Mouse (Mus musculus) embryonic facial prominence, embryonic 12.5 days (tissue): ENCODE measurements around the gene Pts. TPM values are rescaled to one million over a fixed set of nuclear protein-coding genes. Genes with fewer than 3 reads are reported as not detected.

Source experiments
- ATAC-seq: fragments of 200-750 bp; cut with Nextera tagmentation; 2 replicates; pipeline ENCODE4 v1.8.0; 2017; ENCODE audit not compliant: insufficient number of reproducible peaks, insufficient read depth, low FRiP score, low TSS enrichment
- H3K27ac ChIP-seq: fragments of 300-500 bp; sonication (generic); 2 replicates; pipeline ENCODE4 v1.5.1; 2016; ENCODE audit warnings: mild to moderate bottlenecking
- H3K27me3 ChIP-seq: fragments of 300-500 bp; sonication (generic); 2 replicates; pipeline ENCODE4 v1.6.1; 2016; ENCODE audit warnings: mild to moderate bottlenecking, moderate library complexity
- H3K36me3 ChIP-seq: fragments of 300-500 bp; sonication (generic); 2 replicates; pipeline ENCODE4 v1.6.1; 2016; ENCODE audit warnings: mild to moderate bottlenecking
- H3K4me1 ChIP-seq: fragments of 300-500 bp; sonication (generic); 2 replicates; pipeline ENCODE4 v1.6.1; 2016
- H3K4me2 ChIP-seq: fragments of 300-500 bp; sonication (generic); replicated peaks from 2 replicates; pipeline ENCODE4 v1.6.1; 2016; ENCODE audit warnings: mild to moderate bottlenecking, moderate library complexity
- H3K4me3 ChIP-seq: fragments of 300-500 bp; sonication (generic); 2 replicates; pipeline ENCODE4 v1.5.1; 2016; ENCODE audit warnings: mild to moderate bottlenecking
- H3K9ac ChIP-seq: fragments of 300-500 bp; sonication (generic); 2 replicates; pipeline ENCODE4 v1.6.1; 2016; ENCODE audit warnings: mild to moderate bottlenecking, moderate library complexity
- H3K9me3 ChIP-seq: fragments of 300-500 bp; sonication (generic); 2 replicates; pipeline ENCODE4 v1.6.1; 2016; ENCODE audit warnings: mild to moderate bottlenecking, moderate library complexity
- WGBS: fragments of 180-500 bp; shearing (Covaris S2); methylation state at CpG from one replicate; pipeline ENCODE4 v1.1.7; 2016; 5-methylcytosine and 5-hydroxymethylcytosine counted together
- polyA plus RNA-seq: library from polyadenylated mRNA; unstranded; fragments of >200 nt; fragmentation: Nextera tagmentation; extraction: Ambion mirVana; gene quantifications from 2 replicates; pipeline ENCODE4 v1.2.1, GENCODE M21; 2016

The Pts gene
- polyA plus RNA-seq, 1 experiment from 2014 or later = 73.6 TPM

- peak overlapping the region; percentile 48 for H3K4me2 ChIP-seq
- H3K4me1 ChIP-seq = peaks cover 10% of the 10 kb centered on the region; the same call in 1 of the 2 replicates
- peak overlapping the region; percentile 27 for H3K4me3 ChIP-seq
- H3K9me3 ChIP-seq = no peaks in the 10 kb centered on the region
- no peak overlapping the region for H3K27ac ChIP-seq
- no peak overlapping the region for H3K9ac ChIP-seq
- 73% methylated on average over 15 of the region's 15 CpGs for WGBS
- no peak for ATAC-seq
- no peaks in the 10 kb centered on the region for H3K36me3 ChIP-seq
- H3K27me3 ChIP-seq = no peaks in the 10 kb centered on the region
Observed at GRCm38 (mm10) chr9:50500467-50500973, 28.0 kb downstream of the Pts start.

GRCm38 (mm10) chr9:50499781-50500180 lies 28.7 kb downstream of the Pts start:
- no peak for ATAC-seq
- H3K4me3 ChIP-seq = no peak overlapping the region
- WGBS = 88% methylated on average over 3 of the region's 3 CpGs

GRCm38 (mm10) chr9:50498815-50499214 lies 29.7 kb downstream of the Pts start:
- Histone ChIP-seq H3K9ac (no peak overlapping the region), H3K4me3 (no peak overlapping the region), H3K27me3 (no peaks in the 10 kb centered on the region), H3K27ac (no peak overlapping the region), H3K9me3 (no peaks in the 10 kb centered on the region), H3K36me3 (no peaks in the 10 kb centered on the region), H3K4me1 (peaks cover 10% of the 10 kb centered on the region; the same call in 1 of the 2 replicates), H3K4me2 (no peak overlapping the region)
- no peak for ATAC-seq
- 86% methylated on average over 16 of the region's 16 CpGs for WGBS

More at GRCm38 (mm10) chr9:50499781-50500180, 28.7 kb downstream of the Pts start:
- no peaks in the 10 kb centered on the region for H3K36me3 ChIP-seq
- H3K4me1 ChIP-seq = peaks cover 10% of the 10 kb centered on the region; the same call in 1 of the 2 replicates
- no peak overlapping the region for H3K27ac ChIP-seq
- H3K9me3 ChIP-seq = no peaks in the 10 kb centered on the region
- H3K27me3 ChIP-seq = no peaks in the 10 kb centered on the region
- no peak overlapping the region for H3K9ac ChIP-seq
- H3K4me2 ChIP-seq = no peak overlapping the region

DNA sequence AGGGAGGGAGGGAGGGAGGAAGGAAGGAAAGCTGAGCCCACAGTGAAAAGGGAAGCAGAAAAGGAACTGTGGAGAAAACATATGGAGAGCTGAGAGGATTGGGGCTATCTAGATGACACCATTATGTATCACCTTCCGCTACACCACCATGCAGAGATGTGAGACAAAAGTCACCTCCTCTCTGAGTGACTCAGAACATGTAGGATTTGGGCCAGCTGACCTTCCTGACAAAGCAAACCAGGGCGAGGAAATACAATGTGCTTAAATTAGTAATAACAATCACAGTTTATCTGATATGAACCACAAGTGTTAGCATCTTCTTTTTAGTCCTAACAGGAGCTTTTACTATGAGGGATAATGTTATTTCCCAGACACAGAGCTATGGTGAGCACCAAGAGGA lies 31.0 kb downstream of the Pts start:
- Histone ChIP-seq H3K4me1 (peaks cover 10% of the 10 kb centered on the region; the same call in 1 of the 2 replicates), H3K4me3 (no peak overlapping the region), H3K9me3 (no peaks in the 10 kb centered on the region), H3K36me3 (no peaks in the 10 kb centered on the region), H3K27me3 (no peaks in the 10 kb centered on the region), H3K27ac (no peak overlapping the region), H3K4me2 (no peak overlapping the region), H3K9ac (no peak overlapping the region)
- WGBS = 85% methylated on average over 2 of the region's 2 CpGs
- ATAC-seq = no peak

DNA sequence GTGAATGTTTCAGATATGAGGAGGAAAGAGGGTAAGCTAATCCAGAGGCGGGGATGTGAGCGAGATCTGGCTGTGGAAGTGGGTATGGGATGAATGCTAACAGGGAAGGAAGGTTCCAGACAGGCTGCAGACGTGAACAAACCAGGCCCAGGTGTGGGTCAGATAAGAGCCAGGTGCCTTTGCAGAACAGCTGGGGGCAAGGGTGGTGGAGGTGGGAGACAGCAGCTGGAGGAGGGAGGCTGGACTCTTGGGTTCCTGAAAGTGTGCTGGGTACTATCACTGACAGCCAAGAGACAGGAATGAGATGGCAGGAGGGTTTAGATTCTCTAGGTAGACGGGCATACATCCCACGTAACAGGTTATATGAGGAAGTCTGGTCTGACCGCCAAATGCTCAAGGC lies 31.4 kb downstream of the Pts start:
- no peak for ATAC-seq
- H3K36me3 ChIP-seq = no peaks in the 10 kb centered on the region
- peaks cover 10% of the 10 kb centered on the region; the same call in 1 of the 2 replicates for H3K4me1 ChIP-seq
- no peak overlapping the region for H3K27ac ChIP-seq
- H3K9ac ChIP-seq = peak overlapping the region; percentile 1; the same call in 1 of the 2 replicates
- no peaks in the 10 kb centered on the region for H3K9me3 ChIP-seq
- 54% methylated on average over 6 of the region's 6 CpGs for WGBS
- H3K4me3 ChIP-seq = no peak overlapping the region
- no peak overlapping the region for H3K4me2 ChIP-seq
- no peaks in the 10 kb centered on the region for H3K27me3 ChIP-seq

DNA sequence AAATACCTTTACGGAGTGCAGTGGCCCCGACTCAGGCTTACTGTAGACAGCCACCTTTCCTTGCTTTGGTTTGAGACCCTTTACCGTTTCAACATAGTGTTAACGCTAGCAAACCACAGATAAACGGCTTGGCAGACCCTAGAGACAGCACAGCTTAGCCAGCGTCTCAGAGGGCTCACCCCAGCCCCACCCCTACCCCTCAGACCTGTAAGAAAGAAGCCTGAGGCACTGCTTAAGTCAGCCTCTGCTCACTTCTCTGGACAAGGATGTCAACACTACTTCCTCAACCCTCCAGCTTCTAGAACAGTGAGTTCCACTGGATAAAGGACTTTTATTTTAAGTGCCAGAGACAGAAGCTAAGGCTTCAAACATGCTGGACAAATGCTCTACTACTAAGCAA lies 32.0 kb downstream of the Pts start:
- Histone ChIP-seq H3K27ac (no peak overlapping the region), H3K9ac (0 out of 2 replicates have a peak overlapping the region, but pooled peaks have one; percentile 1), H3K36me3 (no peaks in the 10 kb centered on the region), H3K4me3 (no peak overlapping the region), H3K9me3 (no peaks in the 10 kb centered on the region), H3K4me2 (0 out of 2 replicates have a peak overlapping the region, but pooled peaks have one; percentile 2), H3K4me1 (peaks cover 10% of the 10 kb centered on the region; the same call in 1 of the 2 replicates), H3K27me3 (no peaks in the 10 kb centered on the region)
- 15% methylated on average over 6 of the region's 6 CpGs for WGBS
- no peak for ATAC-seq

DNA sequence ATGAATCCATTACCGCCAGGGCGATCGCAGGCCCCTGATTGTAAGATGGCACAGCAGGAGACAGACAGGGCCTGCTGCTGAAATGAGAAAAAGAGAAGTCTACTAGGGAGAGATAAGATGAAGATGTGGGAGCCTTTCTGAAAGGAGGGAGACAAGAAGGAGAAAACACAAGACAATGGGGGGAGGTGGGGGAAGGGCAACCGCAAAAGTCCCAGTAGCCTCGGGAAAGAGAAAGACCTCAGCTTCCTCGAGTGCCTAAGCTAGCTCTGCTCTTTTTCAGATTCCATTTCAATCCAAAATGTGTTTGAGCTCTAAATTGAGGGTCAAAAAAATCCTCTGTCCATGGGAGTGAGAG lies 32.4 kb downstream of the Pts start:
- Histone ChIP-seq H3K27me3 (no peaks in the 10 kb centered on the region), H3K9me3 (no peaks in the 10 kb centered on the region), H3K27ac (no peak overlapping the region), H3K4me3 (no peak overlapping the region), H3K4me1 (peaks cover 10% of the 10 kb centered on the region; the same call in 1 of the 2 replicates), H3K4me2 (0 out of 2 replicates have a peak overlapping the region, but pooled peaks have one; percentile 2), H3K9ac (no peak overlapping the region), H3K36me3 (no peaks in the 10 kb centered on the region)
- 23% methylated on average over 6 of the region's 6 CpGs for WGBS
- no peak for ATAC-seq

DNA sequence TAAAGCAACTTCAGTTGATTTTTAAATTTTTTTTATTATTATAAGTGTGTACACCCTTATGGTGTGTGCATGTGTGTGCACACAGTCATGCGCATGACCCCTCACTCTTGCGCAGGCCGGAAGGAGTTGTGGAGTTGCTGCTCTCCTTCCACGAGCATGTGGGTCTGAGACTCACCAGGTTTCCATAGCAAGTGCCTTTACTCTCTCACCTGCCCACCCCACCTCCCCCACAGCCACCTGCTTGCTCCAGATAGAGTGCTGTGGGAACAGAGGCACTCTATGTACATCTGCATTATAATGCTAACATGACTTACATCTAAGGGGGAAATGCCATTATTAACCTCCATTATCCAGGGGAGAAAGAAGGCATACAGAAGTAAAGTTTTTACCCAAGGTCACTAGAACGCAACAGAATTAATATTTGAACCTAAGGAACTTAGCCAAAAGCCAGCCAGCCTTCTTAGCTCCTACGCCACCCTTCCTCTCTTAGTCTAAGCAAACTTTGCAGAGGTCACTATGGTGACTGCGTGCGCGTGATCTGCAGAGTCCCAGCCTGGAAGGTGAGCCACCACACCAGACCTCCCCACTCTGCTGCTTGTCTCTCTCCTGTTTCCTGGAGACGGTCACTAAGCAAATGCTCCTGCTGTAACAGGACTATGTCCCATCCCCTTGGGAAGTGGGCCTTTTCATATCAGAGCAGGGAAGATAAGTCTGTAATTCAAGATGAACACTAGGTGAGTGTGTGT lies 32.9 kb downstream of the Pts start:
- 67% methylated on average over 10 of the region's 10 CpGs for WGBS
- no peaks in the 10 kb centered on the region for H3K9me3 ChIP-seq
- H3K27me3 ChIP-seq = no peaks in the 10 kb centered on the region
- no peaks in the 10 kb centered on the region for H3K36me3 ChIP-seq
- peaks cover 10% of the 10 kb centered on the region; the same call in 1 of the 2 replicates for H3K4me1 ChIP-seq
- ATAC-seq = no peak
- 0 out of 2 replicates have a peak overlapping the region, but pooled peaks have one; percentile 2 for H3K4me2 ChIP-seq
- no peak overlapping the region for H3K4me3 ChIP-seq
- no peak overlapping the region for H3K27ac ChIP-seq
- no peak overlapping the region for H3K9ac ChIP-seq

- WGBS = 78% methylated on average over 6 of the region's 6 CpGs
- H3K4me1 ChIP-seq = peaks cover 10% of the 10 kb centered on the region; the same call in 1 of the 2 replicates
- no peak for ATAC-seq
- no peaks in the 10 kb centered on the region for H3K27me3 ChIP-seq
- H3K4me3 ChIP-seq = no peak within 1 kb of the TSS
- H3K36me3 ChIP-seq = no peaks in the 10 kb centered on the region
- no peak within 1 kb of the TSS for H3K27ac ChIP-seq
- H3K9ac ChIP-seq = no peak within 1 kb of the TSS
- H3K4me2 ChIP-seq = no peak within 1 kb of the TSS
- H3K9me3 ChIP-seq = no peaks in the 10 kb centered on the region
Observed at GRCm38 (mm10) chr9:50494311-50494710, 34.2 kb downstream of the Pts start, which contains the start of gene Plet1. Gene Plet1 (plus strand): TSS chr9:50494525.

DNA sequence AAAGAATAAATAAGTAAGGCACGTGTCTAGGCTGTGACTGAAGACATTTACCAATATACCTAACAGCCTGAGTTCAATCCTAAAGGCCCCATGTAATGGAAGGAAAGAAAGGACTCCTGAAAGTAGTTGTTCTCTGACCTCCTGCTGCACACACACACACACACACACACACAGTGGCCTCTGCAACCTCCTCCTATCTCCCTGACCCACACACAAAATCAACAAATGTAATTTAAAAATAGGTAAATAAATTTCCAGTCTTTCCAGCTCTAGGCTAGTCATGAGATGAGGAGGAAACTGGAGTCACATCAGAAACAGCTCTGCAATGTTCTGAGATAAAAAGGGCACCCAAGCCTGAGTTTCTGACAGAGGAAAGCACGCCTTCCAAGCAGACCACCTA lies 34.7 kb downstream of the Pts start:
- Histone ChIP-seq H3K27ac (no peak overlapping the region), H3K4me2 (no peak overlapping the region), H3K9me3 (no peaks in the 10 kb centered on the region), H3K36me3 (no peaks in the 10 kb centered on the region), H3K4me1 (peaks cover 10% of the 10 kb centered on the region; the same call in 1 of the 2 replicates), H3K4me3 (no peak overlapping the region), H3K9ac (no peak overlapping the region), H3K27me3 (no peaks in the 10 kb centered on the region)
- no peak for ATAC-seq
- WGBS = 77% methylated on average over 2 of the region's 2 CpGs

- no peak overlapping the region for H3K27ac ChIP-seq
- no peak for ATAC-seq
- H3K4me3 ChIP-seq = no peak overlapping the region
- no peaks in the 10 kb centered on the region for H3K27me3 ChIP-seq
- H3K4me2 ChIP-seq = no peak overlapping the region
- H3K4me1 ChIP-seq = peaks cover 9% of the 10 kb centered on the region; the same call in 1 of the 2 replicates
- no peaks in the 10 kb centered on the region for H3K9me3 ChIP-seq
- 72% methylated on average over 2 of the region's 2 CpGs for WGBS
- no peaks in the 10 kb centered on the region for H3K36me3 ChIP-seq
- H3K9ac ChIP-seq = no peak overlapping the region
Observed at GRCm38 (mm10) chr9:50491531-50492045, 36.9 kb downstream of the Pts start.

DNA sequence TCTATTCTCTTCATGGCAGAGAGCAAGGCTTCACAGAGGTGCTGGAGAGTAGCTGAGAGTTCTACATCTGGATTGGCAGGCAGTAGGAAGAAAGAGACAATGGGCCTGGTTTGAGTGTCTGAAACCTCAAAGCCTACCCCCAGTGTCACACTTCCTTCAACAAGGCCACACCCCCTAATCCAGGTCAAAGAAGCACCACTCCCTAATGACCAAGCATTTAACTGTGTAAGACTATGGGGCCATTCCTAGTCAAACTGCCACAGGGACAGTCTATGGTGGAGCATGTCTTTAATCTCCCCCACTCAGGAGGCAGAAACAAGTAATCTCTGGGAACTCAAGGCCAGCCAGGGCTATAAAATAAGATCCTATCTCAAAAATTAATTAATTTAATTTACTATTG lies 37.7 kb downstream of the Pts start:
- Histone ChIP-seq H3K9me3 (no peaks in the 10 kb centered on the region), H3K27me3 (no peaks in the 10 kb centered on the region), H3K9ac (no peak overlapping the region), H3K4me3 (no peak overlapping the region), H3K4me1 (0 out of 2 replicates have a peak, but pooled peaks cover 2% of the 10 kb centered on the region), H3K36me3 (no peaks in the 10 kb centered on the region), H3K4me2 (no peak overlapping the region), H3K27ac (no peak overlapping the region)
- no peak for ATAC-seq
